Mouse (Mus musculus): ENCODE results near the gene Xpr1. TPM values are rescaled to one million over a fixed set of nuclear protein-coding genes. Genes with fewer than 3 reads are reported as not detected.

The Xpr1 gene
- total and polyA plus RNA-seq, 3 experiments: 6.2 to 67.8 (median 12.2) TPM

GRCm38 (mm10) chr1:155244771-155245211 lies 172.4 kb downstream of the Xpr1 start:
- H3K4me1 ChIP-seq (ENCODE audit: control insufficient read depth in 1 of 2, insufficient read depth in 2 of 2, low read length in 2 of 2): no peaks in the 10 kb centered on the region
- H3K79me2 ChIP-seq (ENCODE audit: control insufficient read depth, insufficient read depth, low read length, poor library complexity): no peaks in the 10 kb centered on the region
- no peak overlapping the region for H3K4me3 ChIP-seq (ENCODE audit: control insufficient read depth in 1 of 2, insufficient read depth in 1 of 2, low read depth in 2 of 2, low read length in 2 of 2)
- H3K27me3 ChIP-seq (ENCODE audit: control insufficient read depth in 1 of 2, insufficient read depth in 2 of 2, low read length in 2 of 2): no peaks in the 10 kb centered on the region
- H3K9me3 ChIP-seq (replicated peaks; ENCODE audit: insufficient read depth, low read length): no peaks in the 10 kb centered on the region
- TF ChIP-seq MYB (IDR thresholded peaks at IDR 0.05; ENCODE audit: low read depth, low read length) (no peak), MYC (IDR thresholded peaks at IDR 0.05; ENCODE audit: low read depth, low read length) (no peak), SIN3A (IDR thresholded peaks at IDR 0.05; ENCODE audit: low read length) (no peak), UBTF (IDR thresholded peaks at IDR 0.05; ENCODE audit: borderline replicate concordance, insufficient read depth, low read depth, low read length) (no peak), TAL1 (IDR thresholded peaks at IDR 0.05; ENCODE audit: low read length) (no peak), ZMIZ1 (IDR thresholded peaks at IDR 0.05; ENCODE audit: low read depth, low read length) (no peak), MAX (IDR thresholded peaks at IDR 0.05; ENCODE audit: low read length) (no peak), ELF1 (IDR thresholded peaks at IDR 0.05; ENCODE audit: low read depth, low read length) (no peak), POLR2A (IDR thresholded peaks at IDR 0.05; ENCODE audit: control insufficient read depth in 1 of 2, insufficient read depth in 1 of 2, low read depth in 1 of 2, low read length in 2 of 2, poor library complexity in 1 of 2) (no peak), GABPA (IDR thresholded peaks at IDR 0.05; ENCODE audit: low read depth, low read length) (no peak), E2F4 (IDR thresholded peaks at IDR 0.05; ENCODE audit: borderline replicate concordance, low read depth, low read length) (no peak), MEF2A (IDR thresholded peaks at IDR 0.05; ENCODE audit: extremely low read depth, insufficient replicate concordance, low read depth, low read length, poor library complexity, severe bottlenecking) (no peak), TCF12 (IDR thresholded peaks at IDR 0.05; ENCODE audit: low read depth, low read length) (no peak), CTCF (IDR thresholded peaks at IDR 0.05 in 2 of 3, conservative IDR thresholded peaks at IDR 0.05 in 1 of 3; ENCODE audit: control insufficient read depth in 1 of 3, insufficient read depth in 1 of 3, low read depth in 2 of 3, low read length in 3 of 3, poor library complexity in 1 of 3, severe bottlenecking in 1 of 3) (no peak), MXI1 (IDR thresholded peaks at IDR 0.05; ENCODE audit: low read depth, low read length) (no peak), MAZ (IDR thresholded peaks at IDR 0.05; ENCODE audit: low read depth, low read length) (no peak)
- no peak for DNase-seq (ENCODE audit: low read depth, low spot score)
- no peak overlapping the region for H3K9ac ChIP-seq (ENCODE audit: control insufficient read depth, low read depth, low read length, poor library complexity, severe bottlenecking)
- H3K27ac ChIP-seq (ENCODE audit: control insufficient read depth, low read depth, low read length): no peak overlapping the region
- H3K36me3 ChIP-seq (ENCODE audit: control insufficient read depth in 1 of 2, insufficient read depth in 2 of 2, low read length in 2 of 2): no peaks in the 10 kb centered on the region

- H3K27ac ChIP-seq (ENCODE audit: control insufficient read depth, low read depth, low read length): no peak within 1 kb of the TSS
- H3K4me1 ChIP-seq (ENCODE audit: control insufficient read depth in 1 of 2, insufficient read depth in 2 of 2, low read length in 2 of 2): no peaks in the 10 kb centered on the region
- no peaks in the 10 kb centered on the region for H3K9me3 ChIP-seq (replicated peaks; ENCODE audit: insufficient read depth, low read length)
- H3K4me3 ChIP-seq (ENCODE audit: control insufficient read depth in 1 of 2, insufficient read depth in 1 of 2, low read depth in 2 of 2, low read length in 2 of 2): no peak within 1 kb of the TSS
- H3K9ac ChIP-seq (ENCODE audit: control insufficient read depth, low read depth, low read length, poor library complexity, severe bottlenecking): no peak within 1 kb of the TSS
- H3K27me3 ChIP-seq (ENCODE audit: control insufficient read depth in 1 of 2, insufficient read depth in 2 of 2, low read length in 2 of 2): no peaks in the 10 kb centered on the region
- no peak for DNase-seq (ENCODE audit: low read depth, low spot score)
- H3K79me2 ChIP-seq (ENCODE audit: control insufficient read depth, insufficient read depth, low read length, poor library complexity): no peaks in the 10 kb centered on the region
- TF ChIP-seq GABPA (IDR thresholded peaks at IDR 0.05; ENCODE audit: low read depth, low read length) (no peak), ETS1 (IDR thresholded peaks at IDR 0.05; ENCODE audit: low read depth, low read length) (no peak), BHLHE40 (IDR thresholded peaks at IDR 0.05; ENCODE audit: borderline replicate concordance, low read depth, low read length) (no peak), ELF1 (IDR thresholded peaks at IDR 0.05; ENCODE audit: low read depth, low read length) (no peak), NRF1 (IDR thresholded peaks at IDR 0.05; ENCODE audit: insufficient read depth, low read depth, low read length, poor library complexity, severe bottlenecking) (no peak), KAT2A (conservative IDR thresholded peaks at IDR 0.05; ENCODE audit: low read depth, low read length) (no peak), MAX (IDR thresholded peaks at IDR 0.05; ENCODE audit: low read length) (no peak), ZC3H11A (IDR thresholded peaks at IDR 0.05; ENCODE audit: low read depth, low read length) (no peak), RAD21 (IDR thresholded peaks at IDR 0.05; ENCODE audit: low read depth, low read length) (no peak), MYB (IDR thresholded peaks at IDR 0.05; ENCODE audit: low read depth, low read length) (no peak), TCF12 (IDR thresholded peaks at IDR 0.05; ENCODE audit: low read depth, low read length) (no peak), POLR2AphosphoS5 (IDR thresholded peaks at IDR 0.05; ENCODE audit: borderline replicate concordance, low read depth, low read length) (no peak), SMC3 (IDR thresholded peaks at IDR 0.05; ENCODE audit: low read depth, low read length) (no peak), HCFC1 (IDR thresholded peaks at IDR 0.05; ENCODE audit: low read depth, low read length) (no peak), MAZ (IDR thresholded peaks at IDR 0.05; ENCODE audit: low read depth, low read length) (no peak), NELFE (IDR thresholded peaks at IDR 0.05; ENCODE audit: low read depth, low read length) (no peak), ZMIZ1 (IDR thresholded peaks at IDR 0.05; ENCODE audit: low read depth, low read length) (no peak), JUND (IDR thresholded peaks at IDR 0.05; ENCODE audit: low read depth, low read length) (no peak), EP300 (IDR thresholded peaks at IDR 0.05; ENCODE audit: low read depth in 1 of 2, low read length in 2 of 2) (no peak), MXI1 (IDR thresholded peaks at IDR 0.05; ENCODE audit: low read depth, low read length) (no peak)
- H3K36me3 ChIP-seq (ENCODE audit: control insufficient read depth in 1 of 2, insufficient read depth in 2 of 2, low read length in 2 of 2): no peaks in the 10 kb centered on the region
These were observed 173.1 kb downstream of the Xpr1 start, which contains the start of gene BC034090 for GRCm38 (mm10) chr1:155243797-155244770. TSS of gene BC034090 (minus strand) at chr1:155244444.
